Mouse (Mus musculus): ENCODE data around the gene Vmn1r220. TPM values are rescaled to one million over a fixed set of nuclear protein-coding genes. Genes with fewer than 3 reads are reported as not detected.

The Vmn1r220 gene
- polyA plus RNA-seq, 1 experiment from 2014 or later = not detected

GRCm38 (mm10) chr13:23133099-23133498 lies 54.7 kb downstream of the Vmn1r220 start, which contains the start of gene Vmn1r218:
TSS of gene Vmn1r218 (plus strand) at chr13:23133155.
- Histone ChIP-seq H3K4me1 (ENCODE audit: control insufficient read depth, insufficient read depth, low read length) (no peaks in the 10 kb centered on the region), H3K27ac (replicated peaks; ENCODE audit: low read depth, low read length) (no peak within 1 kb of the TSS), H3K27me3 (ENCODE audit: control insufficient read depth, insufficient read depth, low read length) (no peaks in the 10 kb centered on the region), H3K9ac (ENCODE audit: low read length) (no peak within 1 kb of the TSS), H3K36me3 (ENCODE audit: control insufficient read depth, insufficient read depth, low read length) (no peaks in the 10 kb centered on the region), H3K4me2 (ENCODE audit: low read depth, severe bottlenecking) (no peak within 1 kb of the TSS), H3K4me3 (ENCODE audit: low read depth, low read length) (no peak within 1 kb of the TSS), H3K9me3 (ENCODE audit: control insufficient read depth, low read length) (no peaks in the 10 kb centered on the region)
- ATAC-seq (ENCODE audit: insufficient number of reproducible peaks, low FRiP score, low TSS enrichment, low read depth) (no peak), DNase-seq (ENCODE audit: low spot score) (no peak)
- 76% methylated on average over 3 of the region's 3 CpGs for whole genome bisulfite sequencing

Other genes with a start within 250 kb of the Vmn1r220 start
- gene Vmn1r213, start 180.3 kb downstream of the Vmn1r220 start, polyA plus RNA-seq (2014; fragmentation: Nextera tagmentation; extraction: Ambion mirVana) = not detected in 2 replicates
- not detected in 2 replicates for gene Vmn1r214, start 157.6 kb downstream of the Vmn1r220 start, polyA plus RNA-seq (2014; fragmentation: Nextera tagmentation; extraction: Ambion mirVana)
- not detected in 2 replicates for gene Vmn1r215, start 120.0 kb downstream of the Vmn1r220 start, polyA plus RNA-seq (2014; fragmentation: Nextera tagmentation; extraction: Ambion mirVana)
- not detected in 2 replicates for gene Vmn1r217, start 69.7 kb downstream of the Vmn1r220 start, polyA plus RNA-seq (2014; fragmentation: Nextera tagmentation; extraction: Ambion mirVana)
- gene Vmn1r218, start 54.8 kb downstream of the Vmn1r220 start, polyA plus RNA-seq (2014; fragmentation: Nextera tagmentation; extraction: Ambion mirVana) = not detected in 2 replicates
- 0.03 and 0.04 TPM in 2 replicates for gene Vmn1r219, start 28.7 kb downstream of the Vmn1r220 start, polyA plus RNA-seq (2014; fragmentation: Nextera tagmentation; extraction: Ambion mirVana)
- gene Vmn1r221, start 26.2 kb upstream of the Vmn1r220 start, polyA plus RNA-seq (2014; fragmentation: Nextera tagmentation; extraction: Ambion mirVana) = not detected in 2 replicates
- gene Vmn1r222, start 48.0 kb upstream of the Vmn1r220 start, polyA plus RNA-seq (2014; fragmentation: Nextera tagmentation; extraction: Ambion mirVana) = not detected in 2 replicates
- 0.04 TPM in 1 of 2 replicates, not detected in the other for gene Vmn1r223, start 59.2 kb upstream of the Vmn1r220 start, polyA plus RNA-seq (2014; fragmentation: Nextera tagmentation; extraction: Ambion mirVana)
- gene Zfp322a, start 181.2 kb upstream of the Vmn1r220 start, polyA plus RNA-seq (2014; fragmentation: Nextera tagmentation; extraction: Ambion mirVana) = 71.9 and 76.4 TPM in 2 replicates
- gene Abt1, start 235.9 kb upstream of the Vmn1r220 start, polyA plus RNA-seq (2014; fragmentation: Nextera tagmentation; extraction: Ambion mirVana) = 16.3 and 17.4 TPM in 2 replicates